Mouse (Mus musculus) ES-E14 (cell line): ENCODE measurements around the gene Shld2. TPM values are rescaled to one million over a fixed set of nuclear protein-coding genes. Genes with fewer than 3 reads are reported as not detected.

ENCODE experiments used
- DNase-seq: peaks from one replicate; pipeline ENCODE4 v3.0.0-alpha.2; 2013; ENCODE audit warnings: low read depth, low spot score
- H3K27ac ChIP-seq: 2 replicates; pipeline ENCODE4 v1.5.1; 2012; ENCODE audit warnings: low read depth, mild to moderate bottlenecking, low read length, moderate library complexity, mixed read lengths; ENCODE audit not compliant: poor library complexity, insufficient read depth, severe bottlenecking
- H3K36me3 ChIP-seq: 2 replicates; pipeline ENCODE4 v1.6.1; 2012; ENCODE audit warnings: mild to moderate bottlenecking, low read length, moderate library complexity, mixed read lengths; ENCODE audit not compliant: control insufficient read depth, poor library complexity, insufficient read depth, severe bottlenecking
- H3K4me1 ChIP-seq, 2 experiments: fragments of 150-350 bp in 1 of 2; sonication (generic) in 1 of 2; 2 replicates each; pipeline ENCODE4 v1.6.1; 2012; ENCODE audit warnings: low read length in 2 of 2, mild to moderate bottlenecking in 1 of 2, mixed read lengths in 1 of 2; ENCODE audit not compliant: control insufficient read depth in 2 of 2, insufficient read depth in 2 of 2, poor library complexity in 1 of 2
- H3K4me3 ChIP-seq, 2 experiments: fragments of 150-350 bp in 1 of 2; sonication (generic) in 1 of 2; 2 replicates each; pipeline ENCODE4 v1.5.1; 2012; ENCODE audit warnings: low read length in 2 of 2, low read depth in 1 of 2, mild to moderate bottlenecking in 1 of 2, mixed read lengths in 1 of 2; ENCODE audit not compliant: insufficient read depth in 1 of 2, poor library complexity in 1 of 2, severe bottlenecking in 1 of 2
- H3K9ac ChIP-seq: 2 replicates; pipeline ENCODE4 v1.6.1; 2012; ENCODE audit warnings: low read depth, mild to moderate bottlenecking, low read length, mixed read lengths; ENCODE audit not compliant: poor library complexity, insufficient read depth, severe bottlenecking
- H3K9me3 ChIP-seq: fragments of 150-350 bp; sonication (generic); 2 replicates; pipeline ENCODE4 v1.6.1; 2012; ENCODE audit warnings: low read depth, mild to moderate bottlenecking, low read length; ENCODE audit not compliant: control insufficient read depth, insufficient read depth
- CHD2 ChIP-seq: IDR thresholded peaks from 2 replicates; pipeline ENCODE4 v1.6.1; 2014; ENCODE audit warnings: mild to moderate bottlenecking, low read depth, low read length, inconsistent platforms
- HCFC1 ChIP-seq: IDR thresholded peaks from 2 replicates; pipeline ENCODE4 v1.6.1; 2012; ENCODE audit warnings: low read length, inconsistent platforms, borderline replicate concordance; ENCODE audit not compliant: insufficient read depth
- MAFK ChIP-seq: IDR thresholded peaks from 2 replicates; pipeline ENCODE4 v1.6.1; 2014; ENCODE audit warnings: mild to moderate bottlenecking, low read depth, low read length, inconsistent platforms; ENCODE audit not compliant: insufficient read depth
- ZC3H11A ChIP-seq: IDR thresholded peaks from 2 replicates; pipeline ENCODE4 v1.6.1; 2012; ENCODE audit warnings: low read depth, mild to moderate bottlenecking, inconsistent platforms, low read length, borderline replicate concordance
- ZNF384 ChIP-seq: IDR thresholded peaks from 2 replicates; pipeline ENCODE4 v1.6.1; 2012; ENCODE audit warnings: low read depth, low read length, inconsistent platforms
- in situ Hi-C, 2 experiments: fragments of 600-800 bp; cut with MboI; formaldehyde crosslinking; loops; one replicate each; pipeline ENCODE4 v1.15.1; 2025; ENCODE audit warnings: low sequenced_read_pairs in 2 of 2, inconsistent platforms in 1 of 2; ENCODE audit not compliant: unreplicated experiment in 2 of 2
- total RNA-seq: library from RNA; depleted of rRNA; stranded (reverse); fragments of 300-350 nt; gene quantifications from 2 replicates; pipeline ENCODE4 v1.2.3, GENCODE M21; 2012

Shld2 gene
- total RNA-seq, 1 experiment, result 10.8 TPM

DNA sequence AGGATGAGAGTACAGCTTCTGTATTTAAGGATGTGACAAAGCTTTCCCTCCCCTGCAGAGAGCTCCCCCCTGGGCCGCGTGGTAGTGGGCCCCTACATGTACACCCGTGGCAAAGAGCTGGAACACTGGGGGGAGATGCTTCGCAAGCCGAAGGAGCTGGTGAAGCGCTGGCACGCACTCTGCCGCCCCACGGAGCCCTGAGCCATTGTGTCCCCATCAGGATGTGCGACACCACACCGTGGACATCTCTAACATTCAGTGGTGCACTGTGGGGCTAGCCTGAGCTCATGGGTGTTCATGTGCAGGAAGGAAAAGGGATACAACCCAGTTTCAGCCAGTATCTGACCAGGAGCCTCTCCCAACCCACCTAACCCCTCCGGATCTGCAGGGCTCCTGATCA lies 82.3 kb downstream of the Shld2 start:
- Histone ChIP-seq H3K4me1 (peaks cover 0 to 5% of the 10 kb centered on the region in 2 experiments; a peak in 1 of 4 replicates), H3K36me3 (peaks cover 4% of the 10 kb centered on the region; the same call in 1 of the 2 replicates), H3K27ac (no peak overlapping the region), H3K9me3 (no peaks in the 10 kb centered on the region), H3K4me3 (no peak overlapping the region), H3K9ac (no peak overlapping the region)
- DNase-seq, result no peak
- in situ Hi-C loops, result no loop called here
- TF ChIP-seq HCFC1 (no peak), MAFK (no peak), CHD2 (no peak), ZNF384 (no peak), ZC3H11A (no peak)

DNA sequence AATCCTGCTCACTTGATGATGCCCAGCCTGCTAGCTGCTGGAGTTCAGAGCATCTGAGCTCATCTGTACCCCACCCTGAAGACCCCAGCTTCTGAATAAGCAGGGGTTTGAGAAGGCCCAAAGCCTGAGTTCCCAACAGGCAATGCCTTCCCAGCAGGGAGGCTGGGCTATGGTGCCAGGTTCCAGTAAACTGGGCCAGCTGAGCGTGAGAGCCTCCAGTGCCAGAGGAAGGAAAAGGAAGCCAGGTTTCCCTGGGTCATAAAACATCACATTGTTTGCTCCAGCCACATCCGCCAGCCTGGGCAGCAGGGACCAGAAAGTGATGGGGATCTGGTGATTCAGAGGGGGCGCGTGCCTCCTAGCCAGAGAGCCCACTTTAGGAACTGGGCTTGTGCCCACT lies 83.7 kb downstream of the Shld2 start:
- no peak for DNase-seq
- H3K9ac ChIP-seq, result no peak overlapping the region
- no peak overlapping the region for H3K4me3 ChIP-seq
- no peaks in the 10 kb centered on the region for H3K36me3 ChIP-seq
- in situ Hi-C loops, result no loop called here
- H3K4me1 ChIP-seq, result peaks cover 0 to 5% of the 10 kb centered on the region in 2 experiments; a peak in 1 of 4 replicates
- H3K9me3 ChIP-seq, result no peaks in the 10 kb centered on the region
- H3K27ac ChIP-seq, result no peak overlapping the region
- no peak for TF ChIP-seq HCFC1

DNA sequence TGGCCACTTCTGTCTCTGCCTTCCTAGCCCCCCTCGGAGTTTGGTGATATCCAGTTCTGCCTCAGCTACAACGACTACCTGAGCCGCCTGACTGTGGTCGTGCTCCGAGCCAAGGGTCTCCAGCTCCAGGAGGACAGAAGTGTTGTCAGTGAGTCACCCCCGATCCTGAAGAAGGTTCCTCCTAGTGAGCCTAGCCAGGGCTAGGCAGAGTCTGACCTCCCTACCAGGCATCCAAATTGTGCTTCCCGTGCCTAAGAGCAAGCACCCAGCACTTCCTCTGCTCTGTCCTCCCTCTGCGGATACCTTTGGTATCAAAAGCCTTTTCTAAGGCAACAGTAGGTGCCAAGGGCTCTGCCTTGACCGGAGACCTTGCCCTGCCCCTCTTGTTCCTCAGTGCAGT lies 84.3 kb downstream of the Shld2 start:
- no peak overlapping the region for H3K9ac ChIP-seq
- H3K27ac ChIP-seq, result no peak overlapping the region
- peaks cover 0 to 5% of the 10 kb centered on the region in 2 experiments; a peak in 1 of 4 replicates for H3K4me1 ChIP-seq
- TF ChIP-seq HCFC1, result no peak
- TF ChIP-seq ZNF384, result no peak
- TF ChIP-seq CHD2, result no peak
- TF ChIP-seq ZC3H11A, result no peak
- TF ChIP-seq MAFK, result no peak
- no peak overlapping the region for H3K4me3 ChIP-seq
- DNase-seq, result no peak
- H3K36me3 ChIP-seq, result no peaks in the 10 kb centered on the region
- no peaks in the 10 kb centered on the region for H3K9me3 ChIP-seq
- in situ Hi-C loops, result no loop called here

DNA sequence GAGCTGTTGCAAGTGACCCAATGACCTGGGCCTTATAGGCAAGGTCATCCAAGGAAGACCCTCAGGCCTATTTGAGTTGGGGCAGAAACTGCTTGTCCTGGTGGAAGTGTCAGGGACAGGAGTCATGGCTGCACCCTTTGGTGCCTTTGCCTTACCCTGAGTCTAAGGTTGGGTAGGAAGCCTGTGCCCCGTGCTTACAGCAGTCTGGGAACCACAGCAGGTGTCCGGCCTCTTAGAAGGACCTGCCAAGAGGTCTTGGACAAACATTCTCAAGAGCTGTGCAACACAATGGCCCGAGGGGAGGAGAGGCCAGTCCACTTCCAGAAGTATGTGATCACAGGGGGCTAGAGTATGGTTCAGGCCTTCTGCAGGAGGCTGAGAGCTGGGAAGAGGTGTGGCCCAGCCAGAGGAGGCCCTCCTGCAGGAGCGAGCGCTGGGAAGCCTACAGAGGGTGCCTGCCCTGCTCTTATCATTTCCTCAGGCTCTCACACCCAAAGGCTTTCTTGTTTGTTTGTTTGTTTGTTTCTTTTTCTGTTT lies 86.9 kb downstream of the Shld2 start:
- Histone ChIP-seq H3K9ac (no peak overlapping the region), H3K36me3 (no peaks in the 10 kb centered on the region), H3K4me1 (peaks cover 0 to 3% of the 10 kb centered on the region in 2 experiments; a peak in 1 of 4 replicates), H3K27ac (no peak overlapping the region), H3K4me3 (no peak overlapping the region), H3K9me3 (no peaks in the 10 kb centered on the region)
- TF ChIP-seq MAFK (no peak), ZC3H11A (no peak), CHD2 (no peak), HCFC1 (no peak), ZNF384 (no peak)
- in situ Hi-C loops, result no loop called here
- DNase-seq, result no peak

DNA sequence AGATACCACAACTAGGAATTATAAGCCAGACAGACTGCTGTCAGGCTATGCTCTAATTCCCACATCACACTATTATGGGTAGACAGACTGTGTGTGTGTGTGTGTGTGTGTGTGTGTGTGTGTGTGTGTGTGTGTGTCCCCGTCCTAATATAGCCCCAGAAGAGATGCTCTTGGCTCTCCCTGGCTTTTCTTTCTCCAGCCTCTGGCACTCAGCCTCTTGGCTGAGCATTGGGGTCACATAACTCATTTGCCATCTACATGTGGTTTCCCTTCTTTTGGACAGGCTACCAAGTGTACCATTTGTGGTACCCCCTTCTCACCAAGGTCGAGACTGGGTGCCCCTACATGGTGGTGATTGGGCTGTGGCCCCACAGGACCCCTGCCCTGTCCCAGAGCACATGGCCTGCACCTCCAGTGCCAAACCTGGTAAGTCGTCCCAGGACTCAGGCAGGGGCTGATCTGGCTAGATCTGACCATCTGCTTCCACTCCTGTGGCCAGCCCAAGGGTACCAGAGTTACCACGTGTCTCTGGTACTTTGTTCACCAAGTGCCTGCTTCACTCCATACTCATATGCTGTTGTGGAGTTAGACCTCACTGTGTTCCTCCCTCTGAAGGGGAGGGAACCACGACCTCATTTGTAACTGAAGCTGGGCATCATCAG lies 88.7 kb downstream of the Shld2 start:
- Histone ChIP-seq H3K9me3 (no peaks in the 10 kb centered on the region), H3K4me1 (no peaks in the 10 kb centered on the region), H3K27ac (no peak overlapping the region), H3K36me3 (no peaks in the 10 kb centered on the region), H3K4me3 (no peak overlapping the region), H3K9ac (no peak overlapping the region)
- DNase-seq, result no peak
- in situ Hi-C loops, result no loop called here
- TF ChIP-seq MAFK (no peak), HCFC1 (no peak), ZNF384 (no peak), ZC3H11A (no peak), CHD2 (no peak)
